Mouse (Mus musculus): ENCODE measurements around the gene Ube2s. TPM values are rescaled to one million over a fixed set of nuclear protein-coding genes. Genes with fewer than 3 reads are reported as not detected.
A peak's percentile ranks its signal among the peaks of the same experiment; 100 is the strongest.

Gene Ube2s
- polyA plus RNA-seq, 1 experiment from 2014 or later, result 349 TPM

GRCm38 (mm10) chr7:4751971-4752820 lies 60.2 kb downstream of the Ube2s start:
- H3K9me3 ChIP-seq (ENCODE audit: control insufficient read depth, low read depth, low read length), result no peaks in the 10 kb centered on the region
- ATAC-seq (ENCODE audit: insufficient number of reproducible peaks, insufficient read depth, low FRiP score, low read depth), result peak; percentile 76
- peaks cover 14% of the 10 kb centered on the region for H3K4me1 ChIP-seq (ENCODE audit: control insufficient read depth, insufficient read depth, low read length)
- H3K9ac ChIP-seq (replicated peaks; ENCODE audit: low read depth, low read length), result peak overlapping the region; percentile 28; the same call in 1 of the 2 replicates
- WGBS, result 3% methylated on average over 29 of the region's 30 CpGs
- peak overlapping the region; percentile 61 for H3K4me2 ChIP-seq (replicated peaks; ENCODE audit: low read depth, low read length)
- H3K36me3 ChIP-seq (ENCODE audit: control insufficient read depth, insufficient read depth, low read length), result no peaks in the 10 kb centered on the region
- H3K27me3 ChIP-seq (ENCODE audit: control insufficient read depth, insufficient read depth, low read length), result no peaks in the 10 kb centered on the region
- H3K4me3 ChIP-seq (ENCODE audit: low read depth, low read length), result peak overlapping the region; percentile 41
- peak overlapping the region; percentile 55; the same call in 1 of the 2 replicates for H3K27ac ChIP-seq (ENCODE audit: low read length)

GRCm38 (mm10) chr7:4749169-4749568 lies 63.2 kb downstream of the Ube2s start:
- WGBS, result 76% methylated on average over 2 of the region's 2 CpGs
- ATAC-seq (ENCODE audit: insufficient number of reproducible peaks, insufficient read depth, low FRiP score, low read depth), result no peak

GRCm38 (mm10) chr7:4748321-4748720 lies 64.1 kb downstream of the Ube2s start:
- Histone ChIP-seq H3K4me3 (ENCODE audit: low read depth, low read length) (no peak overlapping the region), H3K4me1 (ENCODE audit: control insufficient read depth, insufficient read depth, low read length) (peaks cover 14% of the 10 kb centered on the region), H3K36me3 (ENCODE audit: control insufficient read depth, insufficient read depth, low read length) (peaks cover 12% of the 10 kb centered on the region), H3K27ac (ENCODE audit: low read length) (no peak overlapping the region), H3K9me3 (ENCODE audit: control insufficient read depth, low read depth, low read length) (no peaks in the 10 kb centered on the region), H3K27me3 (ENCODE audit: control insufficient read depth, insufficient read depth, low read length) (no peaks in the 10 kb centered on the region), H3K9ac (replicated peaks; ENCODE audit: low read depth, low read length) (no peak overlapping the region), H3K4me2 (replicated peaks; ENCODE audit: low read depth, low read length) (no peak overlapping the region)
- 72% methylated on average over 4 of the region's 4 CpGs for whole genome bisulfite sequencing
- no peak for ATAC-seq (ENCODE audit: insufficient number of reproducible peaks, insufficient read depth, low FRiP score, low read depth)

More at GRCm38 (mm10) chr7:4749169-4749568, 63.2 kb downstream of the Ube2s start:
- H3K27ac ChIP-seq (ENCODE audit: low read length), result no peak overlapping the region
- H3K36me3 ChIP-seq (ENCODE audit: control insufficient read depth, insufficient read depth, low read length), result peaks cover 12% of the 10 kb centered on the region
- H3K9ac ChIP-seq (replicated peaks; ENCODE audit: low read depth, low read length), result no peak overlapping the region
- H3K4me1 ChIP-seq (ENCODE audit: control insufficient read depth, insufficient read depth, low read length), result peaks cover 14% of the 10 kb centered on the region
- no peak overlapping the region for H3K4me3 ChIP-seq (ENCODE audit: low read depth, low read length)
- H3K4me2 ChIP-seq (replicated peaks; ENCODE audit: low read depth, low read length), result no peak overlapping the region
- no peaks in the 10 kb centered on the region for H3K27me3 ChIP-seq (ENCODE audit: control insufficient read depth, insufficient read depth, low read length)
- no peaks in the 10 kb centered on the region for H3K9me3 ChIP-seq (ENCODE audit: control insufficient read depth, low read depth, low read length)

- Histone ChIP-seq H3K9ac (replicated peaks; ENCODE audit: low read depth, low read length) (no peak overlapping the region), H3K27me3 (ENCODE audit: control insufficient read depth, insufficient read depth, low read length) (no peaks in the 10 kb centered on the region), H3K4me2 (replicated peaks; ENCODE audit: low read depth, low read length) (no peak overlapping the region), H3K4me3 (ENCODE audit: low read depth, low read length) (no peak overlapping the region), H3K4me1 (ENCODE audit: control insufficient read depth, insufficient read depth, low read length) (peaks cover 15% of the 10 kb centered on the region), H3K9me3 (ENCODE audit: control insufficient read depth, low read depth, low read length) (no peaks in the 10 kb centered on the region), H3K27ac (ENCODE audit: low read length) (no peak overlapping the region), H3K36me3 (ENCODE audit: control insufficient read depth, insufficient read depth, low read length) (peaks cover 17% of the 10 kb centered on the region)
- 70% methylated on average over 9 of the region's 9 CpGs for WGBS
- ATAC-seq (ENCODE audit: insufficient number of reproducible peaks, insufficient read depth, low FRiP score, low read depth), result no peak
Measured at GRCm38 (mm10) chr7:4747156-4747899, 65.1 kb downstream of the Ube2s start.

GRCm38 (mm10) chr7:4746326-4746980 lies 65.9 kb downstream of the Ube2s start:
- Histone ChIP-seq H3K9ac (replicated peaks; ENCODE audit: low read depth, low read length) (no peak overlapping the region), H3K4me1 (ENCODE audit: control insufficient read depth, insufficient read depth, low read length) (peaks cover 15% of the 10 kb centered on the region), H3K4me2 (replicated peaks; ENCODE audit: low read depth, low read length) (no peak overlapping the region), H3K4me3 (ENCODE audit: low read depth, low read length) (no peak overlapping the region), H3K9me3 (ENCODE audit: control insufficient read depth, low read depth, low read length) (no peaks in the 10 kb centered on the region), H3K27ac (ENCODE audit: low read length) (no peak overlapping the region), H3K36me3 (ENCODE audit: control insufficient read depth, insufficient read depth, low read length) (peaks cover 17% of the 10 kb centered on the region), H3K27me3 (ENCODE audit: control insufficient read depth, insufficient read depth, low read length) (no peaks in the 10 kb centered on the region)
- WGBS, result 88% methylated on average over 22 of the region's 22 CpGs
- ATAC-seq (ENCODE audit: insufficient number of reproducible peaks, insufficient read depth, low FRiP score, low read depth), result no peak

GRCm38 (mm10) chr7:4744886-4745285 lies 67.5 kb downstream of the Ube2s start:
- no peak overlapping the region for H3K4me2 ChIP-seq (replicated peaks; ENCODE audit: low read depth, low read length)
- H3K36me3 ChIP-seq (ENCODE audit: control insufficient read depth, insufficient read depth, low read length), result peaks cover 17% of the 10 kb centered on the region
- WGBS, result 94% methylated on average over 6 of the region's 6 CpGs
- no peak overlapping the region for H3K4me3 ChIP-seq (ENCODE audit: low read depth, low read length)
- no peaks in the 10 kb centered on the region for H3K27me3 ChIP-seq (ENCODE audit: control insufficient read depth, insufficient read depth, low read length)
- peaks cover 18% of the 10 kb centered on the region for H3K4me1 ChIP-seq (ENCODE audit: control insufficient read depth, insufficient read depth, low read length)
- no peak overlapping the region for H3K9ac ChIP-seq (replicated peaks; ENCODE audit: low read depth, low read length)
- H3K9me3 ChIP-seq (ENCODE audit: control insufficient read depth, low read depth, low read length), result no peaks in the 10 kb centered on the region
- H3K27ac ChIP-seq (ENCODE audit: low read length), result no peak overlapping the region
- ATAC-seq (ENCODE audit: insufficient number of reproducible peaks, insufficient read depth, low FRiP score, low read depth), result no peak

Other genes starting within 250 kb of the Ube2s start
- gene Ptprh, start 208.5 kb downstream of the Ube2s start, polyA plus RNA-seq (2014; fragmentation: Nextera tagmentation; extraction: Ambion mirVana), result not detected in 2 replicates
- gene Tmem86b, start 181.2 kb downstream of the Ube2s start, polyA plus RNA-seq (2014; fragmentation: Nextera tagmentation; extraction: Ambion mirVana), result 1.4 and 1.6 TPM in 2 replicates
- gene Ppp6r1, start 153.6 kb downstream of the Ube2s start, polyA plus RNA-seq (2014; fragmentation: Nextera tagmentation; extraction: Ambion mirVana), result 10.2 and 11.7 TPM in 2 replicates
- gene Hspbp1, start 127.5 kb downstream of the Ube2s start, polyA plus RNA-seq (2014; fragmentation: Nextera tagmentation; extraction: Ambion mirVana), result 84.8 and 94.2 TPM in 2 replicates
- 2.3 and 4.0 TPM in 2 replicates for gene Brsk1, start 122.0 kb downstream of the Ube2s start, polyA plus RNA-seq (2014; fragmentation: Nextera tagmentation; extraction: Ambion mirVana)
- gene Tmem150b, start 87.3 kb downstream of the Ube2s start, polyA plus RNA-seq (2014; fragmentation: Nextera tagmentation; extraction: Ambion mirVana), result 0.36 and 0.78 TPM in 2 replicates
- gene Kmt5c, start 72.5 kb downstream of the Ube2s start, polyA plus RNA-seq (2014; fragmentation: Nextera tagmentation; extraction: Ambion mirVana), result 59.2 and 59.4 TPM in 2 replicates
- 72.0 and 85.2 TPM in 2 replicates for gene Cox6b2, start 59.5 kb downstream of the Ube2s start, polyA plus RNA-seq (2014; fragmentation: Nextera tagmentation; extraction: Ambion mirVana)
- gene Fam71e2, start 41.3 kb downstream of the Ube2s start, polyA plus RNA-seq (2014; fragmentation: Nextera tagmentation; extraction: Ambion mirVana), result not detected in 2 replicates
- 0.17 and 0.27 TPM in 2 replicates for gene Il11, start 29.7 kb downstream of the Ube2s start, polyA plus RNA-seq (2014; fragmentation: Nextera tagmentation; extraction: Ambion mirVana)
- gene Tmem190, start 29.7 kb downstream of the Ube2s start, polyA plus RNA-seq (2014; fragmentation: Nextera tagmentation; extraction: Ambion mirVana), result 0.55 TPM in 1 of 2 replicates, not detected in the other
- gene Tmem238, start 22.9 kb downstream of the Ube2s start, polyA plus RNA-seq (2014; fragmentation: Nextera tagmentation; extraction: Ambion mirVana), result 8.7 and 10.6 TPM in 2 replicates
- 301 and 312 TPM in 2 replicates for gene Rpl28, start 19.7 kb downstream of the Ube2s start, polyA plus RNA-seq (2014; fragmentation: Nextera tagmentation; extraction: Ambion mirVana)
- 0.70 and 1.0 TPM in 2 replicates for gene Shisa7, start 32.1 kb upstream of the Ube2s start, polyA plus RNA-seq (2014; fragmentation: Nextera tagmentation; extraction: Ambion mirVana)
- 7.0 and 7.8 TPM in 2 replicates for gene Isoc2b, start 57.7 kb upstream of the Ube2s start, polyA plus RNA-seq (2014; fragmentation: Nextera tagmentation; extraction: Ambion mirVana)
- gene Isoc2a, start 64.6 kb upstream of the Ube2s start, polyA plus RNA-seq (2014; fragmentation: Nextera tagmentation; extraction: Ambion mirVana), result 0.94 and 0.98 TPM in 2 replicates
- not detected in 2 replicates for gene Gm36210, start 93.9 kb upstream of the Ube2s start, polyA plus RNA-seq (2014; fragmentation: Nextera tagmentation; extraction: Ambion mirVana)
- 4.3 and 4.5 TPM in 2 replicates for gene Zfp628, start 102.6 kb upstream of the Ube2s start, polyA plus RNA-seq (2014; fragmentation: Nextera tagmentation; extraction: Ambion mirVana)
- 3.5 and 4.0 TPM in 2 replicates for gene Nat14, start 109.4 kb upstream of the Ube2s start, polyA plus RNA-seq (2014; fragmentation: Nextera tagmentation; extraction: Ambion mirVana)
- 3.3 and 3.9 TPM in 2 replicates for gene Ssc5d, start 113.2 kb upstream of the Ube2s start, polyA plus RNA-seq (2014; fragmentation: Nextera tagmentation; extraction: Ambion mirVana)
- gene Sbk2, start 151.8 kb upstream of the Ube2s start, polyA plus RNA-seq (2014; fragmentation: Nextera tagmentation; extraction: Ambion mirVana), result 0.55 and 1.4 TPM in 2 replicates
- gene Sbk3, start 158.6 kb upstream of the Ube2s start, polyA plus RNA-seq (2014; fragmentation: Nextera tagmentation; extraction: Ambion mirVana), result 0.07 TPM in 1 of 2 replicates, not detected in the other
- gene Zfp579, start 183.6 kb upstream of the Ube2s start, polyA plus RNA-seq (2014; fragmentation: Nextera tagmentation; extraction: Ambion mirVana), result 39.5 and 48.8 TPM in 2 replicates
- 14.1 and 18.0 TPM in 2 replicates for gene Zfp524, start 201.8 kb upstream of the Ube2s start, polyA plus RNA-seq (2014; fragmentation: Nextera tagmentation; extraction: Ambion mirVana)
- 33.0 and 35.7 TPM in 2 replicates for gene Fiz1, start 202.1 kb upstream of the Ube2s start, polyA plus RNA-seq (2014; fragmentation: Nextera tagmentation; extraction: Ambion mirVana)
- 1.2 and 3.3 TPM in 2 replicates for gene Gm44973, start 202.9 kb upstream of the Ube2s start, polyA plus RNA-seq (2014; fragmentation: Nextera tagmentation; extraction: Ambion mirVana)
- 8.9 and 9.1 TPM in 2 replicates for gene Zfp865, start 207.8 kb upstream of the Ube2s start, polyA plus RNA-seq (2014; fragmentation: Nextera tagmentation; extraction: Ambion mirVana)
- 22.4 and 25.0 TPM in 2 replicates for gene Ccdc106, start 208.0 kb upstream of the Ube2s start, polyA plus RNA-seq (2014; fragmentation: Nextera tagmentation; extraction: Ambion mirVana)
- not detected in 2 replicates for gene 4632433K11Rik, start 221.5 kb upstream of the Ube2s start, polyA plus RNA-seq (2014; fragmentation: Nextera tagmentation; extraction: Ambion mirVana)
- gene Zfp784, start 225.9 kb upstream of the Ube2s start, polyA plus RNA-seq (2014; fragmentation: Nextera tagmentation; extraction: Ambion mirVana), result 4.6 and 6.2 TPM in 2 replicates
- gene Zfp580, start 238.9 kb upstream of the Ube2s start, polyA plus RNA-seq (2014; fragmentation: Nextera tagmentation; extraction: Ambion mirVana), result 35.7 and 44.1 TPM in 2 replicates
- gene U2af2, start 249.6 kb upstream of the Ube2s start, polyA plus RNA-seq (2014; fragmentation: Nextera tagmentation; extraction: Ambion mirVana), result 106 and 119 TPM in 2 replicates

Measured in stomach, embryonic 14.5 days (tissue).